Mouse (Mus musculus): ENCODE measurements around the gene Pidd1.
"Not testable (repeated sequence)": the region's sequence is repeated elsewhere in the genome, so short reads cannot be mapped to it uniquely, and the experiment has no call there.

Pidd1 gene

GRCm38 (mm10) chr7:141418970-141419369 lies 24.9 kb downstream of the Pidd1 start:
- in situ Hi-C loops (cut with MboI; ENCODE audit: low sequenced_read_pairs) = no loop called here

GRCm38 (mm10) chr7:141417731-141418681 lies 25.8 kb downstream of the Pidd1 start:
- in situ Hi-C loops (cut with MboI; ENCODE audit: low sequenced_read_pairs) = no loop called here

- in situ Hi-C loops (cut with MboI; ENCODE audit: low sequenced_read_pairs) = no loop called here
Measured at GRCm38 (mm10) chr7:141416144-141416841, 27.5 kb downstream of the Pidd1 start.

- in situ Hi-C loops (cut with MboI; ENCODE audit: low sequenced_read_pairs) = no loop called here
Measured at GRCm38 (mm10) chr7:141413809-141414584, 29.8 kb downstream of the Pidd1 start, which contains the start of gene Gatd1. Gene Gatd1, minus strand, starts transcription at chr7:141414136.

- in situ Hi-C loops (cut with MboI; ENCODE audit: low sequenced_read_pairs) = no loop called here
Measured at GRCm38 (mm10) chr7:141413331-141413730, 30.5 kb downstream of the Pidd1 start.

GRCm38 (mm10) chr7:141411667-141412066 lies 32.2 kb downstream of the Pidd1 start:
- in situ Hi-C loops (cut with MboI; ENCODE audit: low sequenced_read_pairs) = no loop called here

GRCm38 (mm10) chr7:141410631-141411030 lies 33.2 kb downstream of the Pidd1 start:
- in situ Hi-C loops (cut with MboI; ENCODE audit: low sequenced_read_pairs) = no loop called here

- in situ Hi-C loops (cut with MboI; ENCODE audit: low sequenced_read_pairs) = no loop called here
Measured at GRCm38 (mm10) chr7:141408833-141409232, 35.0 kb downstream of the Pidd1 start.

- in situ Hi-C loops (cut with MboI; ENCODE audit: low sequenced_read_pairs) = not testable (repeated sequence)
Measured at GRCm38 (mm10) chr7:141407670-141408069, 36.2 kb downstream of the Pidd1 start.

GRCm38 (mm10) chr7:141405466-141405865 lies 38.4 kb downstream of the Pidd1 start:
- in situ Hi-C loops (cut with MboI; ENCODE audit: low sequenced_read_pairs) = no loop called here

GRCm38 (mm10) chr7:141403305-141403704 lies 40.5 kb downstream of the Pidd1 start:
- in situ Hi-C loops (cut with MboI; ENCODE audit: low sequenced_read_pairs) = no loop called here

GRCm38 (mm10) chr7:141395348-141395747 lies 48.5 kb downstream of the Pidd1 start:
- in situ Hi-C loops (cut with MboI; ENCODE audit: low sequenced_read_pairs) = no loop called here

- in situ Hi-C loops (cut with MboI; ENCODE audit: low sequenced_read_pairs) = no loop called here
Measured at GRCm38 (mm10) chr7:141394771-141395170, 49.1 kb downstream of the Pidd1 start.

GRCm38 (mm10) chr7:141394158-141394557 lies 49.7 kb downstream of the Pidd1 start:
- in situ Hi-C loops (cut with MboI; ENCODE audit: low sequenced_read_pairs) = no loop called here

- in situ Hi-C loops (cut with MboI; ENCODE audit: low sequenced_read_pairs) = no loop called here
Measured at GRCm38 (mm10) chr7:141392552-141393222, 51.1 kb downstream of the Pidd1 start.

- in situ Hi-C loops (cut with MboI; ENCODE audit: low sequenced_read_pairs) = no loop called here
Measured at GRCm38 (mm10) chr7:141391625-141392551, 51.9 kb downstream of the Pidd1 start, which contains the start of gene Taldo1. Gene Taldo1, plus strand, starts transcription at chr7:141392199.

- in situ Hi-C loops (cut with MboI; ENCODE audit: low sequenced_read_pairs) = no loop called here
Measured at GRCm38 (mm10) chr7:141390326-141391259, 53.2 kb downstream of the Pidd1 start.

- in situ Hi-C loops (cut with MboI; ENCODE audit: low sequenced_read_pairs) = no loop called here
Measured at GRCm38 (mm10) chr7:141388487-141389109, 55.2 kb downstream of the Pidd1 start.
